7 mouse cellular contexts compared by ENCODE assay signal in the genomic region with DNA sequence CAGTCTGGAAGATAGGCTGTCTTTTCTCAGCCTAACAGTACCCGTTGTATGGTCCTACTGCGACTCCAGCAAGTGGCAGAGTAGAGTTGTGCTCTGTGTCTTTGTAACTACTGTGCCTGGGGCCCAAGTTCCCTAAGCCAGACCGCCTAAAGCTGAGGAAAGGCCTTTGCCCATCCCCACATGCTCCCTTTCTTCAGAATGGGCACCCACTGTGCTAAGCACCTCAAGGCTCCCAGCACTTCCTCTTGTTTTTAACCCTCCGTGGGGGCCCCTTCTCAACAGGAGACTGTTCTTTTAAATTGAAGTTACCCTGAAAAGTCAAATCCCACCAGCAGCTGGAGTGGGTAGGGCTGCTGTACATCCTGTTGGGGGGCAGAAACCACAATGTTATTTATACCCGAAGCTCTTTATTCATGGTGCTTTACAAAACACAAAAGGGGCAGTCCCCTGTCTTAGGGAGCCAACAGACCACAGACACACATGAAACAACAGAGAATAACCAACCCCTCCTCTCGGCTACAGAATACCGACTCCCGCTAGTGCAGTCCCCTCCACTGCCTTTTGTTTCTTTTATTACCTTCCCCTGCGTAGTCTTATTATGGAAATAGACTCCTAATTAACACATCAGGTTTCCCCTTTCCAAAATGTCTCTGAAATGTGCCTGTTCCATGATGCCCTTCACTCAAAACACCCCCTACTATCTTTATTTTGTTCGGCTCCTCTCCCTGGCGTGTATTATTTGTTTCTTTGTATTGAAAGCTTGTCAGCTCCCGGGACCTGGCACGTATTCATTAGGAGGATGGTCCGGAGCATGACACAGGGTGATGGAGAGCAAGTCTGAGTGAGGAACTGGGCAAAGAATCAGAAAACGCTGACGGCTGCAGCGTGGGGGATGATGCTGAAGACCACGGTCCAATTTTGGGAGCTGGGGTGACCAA.
DNase-seq lines count a peak whose midpoint lies in the region; ATAC-seq lines count a peak whose summit lies in the region.

No protein-coding gene starts in this region.

- peak overlapping the region; percentile 7; the same call in 1 of the 2 replicates for H3K4me3 ChIP-seq in embryonic facial prominence, embryonic 11.5 days (ENCODE audit: low read depth, low read length)
- H3K4me3 ChIP-seq in hindbrain, embryonic 10.5 days: peak overlapping the region; percentile 43
- H3K4me3 ChIP-seq in liver, embryonic 16.5 days (ENCODE audit: low read depth, low read length): no peak overlapping the region
- peak overlapping the region; percentile 6; the same call in 1 of the 2 replicates for H3K4me3 ChIP-seq in neural tube, embryonic 11.5 days (ENCODE audit: low read depth, low read length)

- H3K4me2 ChIP-seq in embryonic facial prominence, embryonic 11.5 days (ENCODE audit: low read depth, low read length): peak overlapping the region; percentile 38
- peak overlapping the region; percentile 44 for H3K4me2 ChIP-seq in liver, embryonic 16.5 days (ENCODE audit: low read depth, low read length)
- H3K4me2 ChIP-seq in neural tube, embryonic 11.5 days (ENCODE audit: low read depth): peak overlapping the region; percentile 50

- WGBS in embryonic facial prominence, embryonic 11.5 days: 9% methylated on average over 18 of the region's 18 CpGs
- WGBS in hindbrain, embryonic 10.5 days: 7% methylated on average over 18 of the region's 18 CpGs
- WGBS in liver, embryonic 16.5 days (ENCODE audit: insufficient replicate concordance): 12% methylated on average over 18 of the region's 18 CpGs
- WGBS in neural tube, embryonic 11.5 days: 6% methylated on average over 18 of the region's 18 CpGs

- DNase-seq in ovary, postnatal 14 days (ENCODE audit: low spot score): peak; percentile 7
- DNase-seq in ovary, adult 18-20 months (ENCODE audit: low spot score): no peak
- peak; percentile 21 for DNase-seq in embryonic facial prominence, embryonic 11.5 days (ENCODE audit: low spot score)
- peak; percentile 72 for DNase-seq in hindbrain, embryonic 10.5 days (ENCODE audit: low spot score)
- DNase-seq in neural tube, embryonic 11.5 days (ENCODE audit: low spot score): peak; percentile 44
- DNase-seq in urinary bladder, postnatal 25 days (ENCODE audit: low spot score): no peak

- H3K4me1 ChIP-seq in embryonic facial prominence, embryonic 11.5 days (ENCODE audit: control insufficient read depth, insufficient read depth, low read length): no peaks in the 10 kb centered on the region
- peaks cover 27% of the 10 kb centered on the region for H3K4me1 ChIP-seq in hindbrain, embryonic 10.5 days (replicated peaks)
- H3K4me1 ChIP-seq in liver, embryonic 16.5 days (ENCODE audit: control insufficient read depth, low read depth, low read length): no peaks in the 10 kb centered on the region
- H3K4me1 ChIP-seq in neural tube, embryonic 11.5 days (ENCODE audit: control insufficient read depth, insufficient read depth, low read length): peaks cover 18% of the 10 kb centered on the region

- peak; percentile 32 for ATAC-seq in embryonic facial prominence, embryonic 11.5 days (replicated peaks; ENCODE audit: insufficient number of reproducible peaks, low FRiP score, low TSS enrichment, low read depth)
- ATAC-seq in liver, embryonic 16.5 days (ENCODE audit: low read depth): no peak
- peak; percentile 60 for ATAC-seq in neural tube, embryonic 11.5 days (ENCODE audit: insufficient read depth, low FRiP score, low TSS enrichment)

- H3K27me3 ChIP-seq in embryonic facial prominence, embryonic 11.5 days (ENCODE audit: control insufficient read depth, insufficient read depth, low read length): no peaks in the 10 kb centered on the region
- H3K27me3 ChIP-seq in hindbrain, embryonic 10.5 days (ENCODE audit: insufficient read depth, poor library complexity, severe bottlenecking): peaks cover 12% of the 10 kb centered on the region
- H3K27me3 ChIP-seq in liver, embryonic 16.5 days (ENCODE audit: control insufficient read depth, insufficient read depth, low read depth, low read length): no peaks in the 10 kb centered on the region
- no peaks in the 10 kb centered on the region for H3K27me3 ChIP-seq in neural tube, embryonic 11.5 days (ENCODE audit: control insufficient read depth, insufficient read depth, low read length)

- H3K9me3 ChIP-seq in embryonic facial prominence, embryonic 11.5 days (replicated peaks; ENCODE audit: control insufficient read depth, low read length): peaks cover 6% of the 10 kb centered on the region
- peaks cover 35% of the 10 kb centered on the region for H3K9me3 ChIP-seq in hindbrain, embryonic 10.5 days
- peaks cover 7% of the 10 kb centered on the region for H3K9me3 ChIP-seq in liver, embryonic 16.5 days (replicated peaks; ENCODE audit: control insufficient read depth, low read length)
- peaks cover 10% of the 10 kb centered on the region; the same call in 1 of the 2 replicates for H3K9me3 ChIP-seq in neural tube, embryonic 11.5 days (ENCODE audit: control insufficient read depth, low read length)

- no peaks in the 10 kb centered on the region for H3K36me3 ChIP-seq in embryonic facial prominence, embryonic 11.5 days (replicated peaks; ENCODE audit: control insufficient read depth, insufficient read depth, low read depth, low read length)
- peaks cover 6% of the 10 kb centered on the region for H3K36me3 ChIP-seq in hindbrain, embryonic 10.5 days
- no peaks in the 10 kb centered on the region for H3K36me3 ChIP-seq in liver, embryonic 16.5 days (ENCODE audit: control insufficient read depth, insufficient read depth)
- H3K36me3 ChIP-seq in neural tube, embryonic 11.5 days (ENCODE audit: control insufficient read depth, insufficient read depth, low read length): no peaks in the 10 kb centered on the region

- H3K9ac ChIP-seq in embryonic facial prominence, embryonic 11.5 days (replicated peaks; ENCODE audit: low read length): no peak overlapping the region
- H3K9ac ChIP-seq in liver, embryonic 16.5 days (ENCODE audit: low read depth, low read length): no peak overlapping the region
- H3K9ac ChIP-seq in neural tube, embryonic 11.5 days (ENCODE audit: low read length): peak overlapping the region; percentile 43

- no peak overlapping the region for H3K27ac ChIP-seq in embryonic facial prominence, embryonic 11.5 days (replicated peaks; ENCODE audit: low read depth, low read length)
- peak overlapping the region; percentile 86 for H3K27ac ChIP-seq in hindbrain, embryonic 10.5 days
- no peak overlapping the region for H3K27ac ChIP-seq in liver, embryonic 16.5 days (ENCODE audit: low read length)
- peak overlapping the region; percentile 68 for H3K27ac ChIP-seq in neural tube, embryonic 11.5 days (ENCODE audit: low read depth, low read length)

Comparison
In these comparisons a context has a peak if more than half of its experiments do, and no peak if none do; other contexts are left out.
1. DNase-seq: peak in ovary, postnatal 14 days (single experiment), embryonic facial prominence, embryonic 11.5 days (single experiment), hindbrain, embryonic 10.5 days (single experiment) and neural tube, embryonic 11.5 days (single experiment); none in ovary, adult 18-20 months (single experiment) and urinary bladder, postnatal 25 days (single experiment).
2. H3K27ac ChIP-seq: peak in hindbrain, embryonic 10.5 days (single experiment) and neural tube, embryonic 11.5 days (single experiment); none in embryonic facial prominence, embryonic 11.5 days (single experiment) and liver, embryonic 16.5 days (single experiment).
3. Peak in every context shown above with its lines, with median percentiles within 50 percentile points of each other: H3K4me2 ChIP-seq.